Mouse (Mus musculus): Measurements from ENCODE around the gene Clcn5. TPM values are rescaled to one million over a fixed set of nuclear protein-coding genes. Genes with fewer than 3 reads are reported as not detected.
A peak's percentile ranks its signal among the peaks of the same experiment; 100 is the strongest.

Clcn5 gene
- total RNA-seq (2017): 7.0 and 7.9 TPM in 2 replicates

DNA sequence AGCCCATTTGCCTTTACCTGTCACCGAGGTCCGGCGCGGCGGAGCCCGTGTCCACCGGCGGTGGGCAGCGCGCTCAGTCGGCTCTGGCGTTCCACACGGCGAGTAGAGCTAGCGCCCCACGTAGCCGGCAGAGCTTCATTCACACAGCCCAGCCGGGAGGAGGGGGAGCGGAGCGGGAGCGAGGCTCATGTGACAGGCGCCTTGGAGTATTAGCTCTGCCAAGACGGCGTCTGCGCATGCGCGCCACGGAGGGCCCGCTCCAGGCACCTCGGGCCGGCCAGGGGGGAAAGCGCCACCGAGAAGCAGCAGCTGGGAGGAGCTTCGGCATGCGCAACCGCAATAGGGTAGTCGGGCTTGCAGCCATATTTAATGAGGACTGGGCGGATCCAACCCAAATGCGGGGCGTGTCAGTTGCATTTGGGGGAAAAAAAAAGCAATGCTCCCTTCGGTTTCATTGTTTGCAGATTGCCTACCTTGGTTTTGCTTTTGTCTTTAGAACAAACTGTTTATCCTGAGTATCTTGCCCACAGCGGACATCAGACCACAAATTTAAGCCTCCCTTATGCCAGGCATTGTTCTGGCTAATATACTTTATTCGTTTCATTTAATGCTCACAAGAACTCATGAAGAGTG is at the start of gene Clcn5:
Gene Clcn5, minus strand, starts transcription at position 270 of the 633 bp plus-strand sequence.
- peak; percentile 94 for ATAC-seq (ENCODE audit: extremely low read depth, insufficient number of reproducible peaks, low FRiP score, poor library complexity, severe bottlenecking)

DNA sequence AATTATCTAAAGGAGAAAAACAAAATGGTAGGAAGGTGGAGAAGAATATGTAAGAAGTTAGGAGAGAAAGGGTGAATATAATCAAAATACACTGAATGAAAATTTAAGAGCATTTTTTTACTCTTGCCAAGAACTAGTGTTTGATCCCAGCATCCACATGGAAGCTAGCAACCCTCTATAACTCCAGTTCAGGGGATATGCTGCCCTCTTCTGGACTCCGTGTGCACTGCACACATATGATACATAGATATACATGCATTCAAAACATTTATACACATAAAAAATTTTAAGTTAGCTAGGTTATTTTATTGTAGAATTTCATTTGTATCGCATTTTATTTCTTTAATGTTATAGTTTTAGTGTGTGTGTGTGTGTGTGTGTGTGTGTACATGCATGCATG is 6.3 kb upstream of the Clcn5 start:
- ATAC-seq (ENCODE audit: extremely low read depth, insufficient number of reproducible peaks, low FRiP score, poor library complexity, severe bottlenecking): no peak

DNA sequence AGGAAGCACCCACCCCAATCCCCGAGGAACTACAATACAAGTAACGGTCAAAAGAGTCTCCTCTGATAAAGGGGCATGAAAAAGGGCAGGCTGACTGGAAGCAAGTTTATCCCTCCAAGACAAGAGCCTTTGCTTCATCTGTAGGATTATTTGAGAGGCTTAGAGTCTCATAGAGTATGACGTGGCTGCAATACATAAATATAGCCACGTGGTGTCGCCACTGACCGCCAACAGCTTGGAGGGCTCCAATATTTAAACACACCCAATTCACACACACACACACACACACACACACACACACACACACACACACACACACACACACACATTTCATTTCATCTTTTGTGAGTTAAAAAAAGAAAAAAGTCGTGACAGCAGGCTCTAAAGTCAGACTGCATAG is 3.1 kb upstream of the Clcn5 start:
- peak; percentile 55; the same call in 1 of the 2 replicates for ATAC-seq (ENCODE audit: extremely low read depth, insufficient number of reproducible peaks, low FRiP score, poor library complexity, severe bottlenecking)

DNA sequence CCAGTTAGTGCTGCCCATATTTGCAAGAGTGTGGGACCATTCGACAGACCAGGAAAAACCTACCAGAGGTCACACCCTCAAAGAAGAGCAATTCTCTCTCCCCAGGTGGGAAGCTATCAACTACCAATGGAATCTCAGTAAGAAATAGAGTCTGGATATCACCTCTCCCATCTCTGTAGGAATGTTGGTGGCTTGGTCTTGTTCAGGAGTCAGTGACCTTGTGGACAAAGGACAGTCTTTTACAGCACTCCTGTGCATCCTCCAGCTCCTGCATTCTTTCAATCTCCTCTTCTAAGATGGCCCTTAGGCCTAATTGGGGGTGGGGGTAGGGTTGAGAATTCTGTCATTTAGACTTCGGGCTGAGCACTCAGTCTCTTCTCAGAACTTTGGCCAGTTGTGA is 1.4 kb upstream of the Clcn5 start:
- no peak for ATAC-seq (ENCODE audit: extremely low read depth, insufficient number of reproducible peaks, low FRiP score, poor library complexity, severe bottlenecking)

DNA sequence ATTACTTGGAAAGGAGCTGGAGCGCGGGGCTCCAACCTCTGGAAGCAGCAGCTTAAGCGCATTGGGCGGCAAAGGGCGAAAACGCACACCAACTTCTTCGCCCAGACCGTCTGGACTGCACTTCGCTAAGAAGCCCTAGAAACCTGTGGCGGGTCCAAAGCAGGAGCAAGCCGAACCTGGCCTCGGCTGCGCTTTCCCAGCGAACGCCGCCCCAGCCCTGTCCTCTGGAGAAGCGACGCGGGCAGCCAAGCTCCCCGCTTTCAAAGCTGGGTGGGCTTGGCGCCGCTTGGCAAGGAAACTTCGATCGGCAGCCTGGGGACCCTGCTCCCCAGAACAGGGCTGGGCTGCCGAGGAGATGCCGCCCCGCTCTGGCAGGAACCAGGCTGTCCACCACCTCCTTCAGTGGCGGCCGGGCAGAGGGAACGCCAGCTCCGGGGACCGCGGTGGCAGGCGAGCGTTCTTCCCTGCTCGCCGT is 570 bp downstream of the Clcn5 start:
- ATAC-seq (ENCODE audit: extremely low read depth, insufficient number of reproducible peaks, low FRiP score, poor library complexity, severe bottlenecking): 0 out of 2 replicates have a peak, but pooled peaks have one; percentile 21

DNA sequence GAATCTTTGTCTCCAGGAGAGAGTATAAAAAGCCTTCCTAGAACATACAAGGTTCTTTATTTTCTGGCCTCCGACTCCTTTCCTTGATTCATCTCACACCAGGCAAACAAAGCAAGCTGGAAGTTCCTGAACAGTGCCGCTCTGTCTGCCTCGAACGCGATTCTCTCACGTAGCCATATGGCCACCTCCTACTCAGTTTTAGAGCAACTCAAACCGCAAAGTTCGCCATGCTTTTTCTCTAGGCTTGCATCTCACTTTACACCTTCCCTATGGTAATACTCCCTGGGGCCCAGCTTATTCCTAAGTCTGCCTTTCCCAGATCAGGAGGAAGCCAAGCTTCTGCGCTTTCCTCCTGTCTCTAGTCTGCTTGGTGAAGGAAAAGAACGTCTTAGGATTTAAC is 4.0 kb downstream of the Clcn5 start:
- ATAC-seq (ENCODE audit: extremely low read depth, insufficient number of reproducible peaks, low FRiP score, poor library complexity, severe bottlenecking): no peak

DNA sequence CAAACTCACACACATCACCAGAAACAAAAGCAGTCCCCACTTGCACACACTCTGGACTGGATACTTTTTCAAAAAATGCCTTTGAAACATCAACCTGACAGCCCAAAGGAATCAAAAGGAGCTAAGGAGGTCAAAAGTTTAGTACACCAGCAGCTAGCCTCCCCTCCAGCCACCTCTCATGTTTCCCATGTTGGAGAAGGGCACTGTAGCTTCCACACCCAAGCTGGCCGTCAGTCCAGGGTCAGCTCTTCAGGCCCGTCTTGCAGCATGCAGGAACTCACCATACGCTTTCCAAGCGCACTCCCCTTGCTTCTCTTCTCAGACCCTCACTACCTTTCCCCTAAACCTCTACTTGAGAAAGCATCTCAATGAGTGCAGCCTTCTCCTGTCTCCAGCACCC is 4.5 kb downstream of the Clcn5 start:
- ATAC-seq (ENCODE audit: extremely low read depth, insufficient number of reproducible peaks, low FRiP score, poor library complexity, severe bottlenecking): no peak

DNA sequence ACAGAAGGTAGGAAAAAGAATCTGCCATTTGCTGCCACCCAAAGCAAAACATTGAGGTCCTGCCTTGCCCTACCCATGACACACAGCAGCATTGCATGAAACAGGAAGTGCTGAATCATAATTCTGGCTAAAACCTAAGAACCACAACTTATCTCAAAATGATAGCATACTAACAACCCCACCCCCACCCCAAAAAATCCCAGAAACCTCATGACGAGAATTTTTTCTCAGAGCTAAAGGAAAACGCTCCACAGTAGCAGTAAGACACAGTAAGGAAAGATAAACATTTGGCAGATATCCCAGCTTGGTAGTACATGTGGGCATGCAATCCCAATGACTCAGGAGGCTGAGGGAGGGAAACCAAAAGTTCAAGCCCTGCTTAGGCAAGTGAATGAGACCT is 10.9 kb downstream of the Clcn5 start:
- no peak for ATAC-seq (ENCODE audit: extremely low read depth, insufficient number of reproducible peaks, low FRiP score, poor library complexity, severe bottlenecking)

DNA sequence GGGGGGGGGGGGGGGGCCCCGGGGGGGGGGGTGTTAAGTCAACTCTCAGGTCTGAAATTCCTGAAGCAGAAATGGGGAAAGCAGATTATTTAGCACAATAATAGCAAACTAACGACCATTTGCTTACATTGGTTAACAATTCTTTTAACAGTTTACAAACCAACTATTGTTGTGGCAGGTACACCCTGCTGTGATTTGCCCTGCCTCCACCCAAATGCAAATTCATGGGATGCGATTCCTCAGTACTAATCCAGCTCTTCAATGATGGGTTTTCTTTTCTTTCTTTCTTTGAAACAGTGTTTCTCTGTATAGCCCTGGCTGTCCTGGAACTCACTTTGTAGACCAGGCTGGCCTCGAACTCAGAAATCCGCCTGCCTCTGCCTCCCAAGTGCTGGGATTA is 12.3 kb downstream of the Clcn5 start:
- ATAC-seq (ENCODE audit: extremely low read depth, insufficient number of reproducible peaks, low FRiP score, poor library complexity, severe bottlenecking): no peak

DNA sequence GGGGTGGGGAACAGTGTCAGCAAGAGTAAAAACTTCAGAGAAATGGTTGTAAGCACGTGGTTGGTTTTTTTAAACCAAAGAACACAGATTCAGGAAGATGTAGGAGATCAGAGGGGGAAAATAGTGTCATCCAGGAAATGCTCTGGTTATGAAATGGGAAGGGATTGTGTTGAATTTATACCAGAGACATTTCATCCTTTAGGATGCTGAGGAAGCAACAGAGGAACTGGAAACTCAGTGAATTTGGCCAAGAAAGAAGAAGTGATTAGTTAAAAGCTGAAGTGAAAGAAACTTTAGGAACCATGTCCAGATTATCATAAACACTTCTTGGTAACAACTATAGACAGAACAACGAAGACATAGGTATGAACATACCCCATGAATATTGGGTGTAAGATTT is 26.2 kb downstream of the Clcn5 start:
- ATAC-seq (ENCODE audit: extremely low read depth, insufficient number of reproducible peaks, low FRiP score, poor library complexity, severe bottlenecking): no peak

DNA sequence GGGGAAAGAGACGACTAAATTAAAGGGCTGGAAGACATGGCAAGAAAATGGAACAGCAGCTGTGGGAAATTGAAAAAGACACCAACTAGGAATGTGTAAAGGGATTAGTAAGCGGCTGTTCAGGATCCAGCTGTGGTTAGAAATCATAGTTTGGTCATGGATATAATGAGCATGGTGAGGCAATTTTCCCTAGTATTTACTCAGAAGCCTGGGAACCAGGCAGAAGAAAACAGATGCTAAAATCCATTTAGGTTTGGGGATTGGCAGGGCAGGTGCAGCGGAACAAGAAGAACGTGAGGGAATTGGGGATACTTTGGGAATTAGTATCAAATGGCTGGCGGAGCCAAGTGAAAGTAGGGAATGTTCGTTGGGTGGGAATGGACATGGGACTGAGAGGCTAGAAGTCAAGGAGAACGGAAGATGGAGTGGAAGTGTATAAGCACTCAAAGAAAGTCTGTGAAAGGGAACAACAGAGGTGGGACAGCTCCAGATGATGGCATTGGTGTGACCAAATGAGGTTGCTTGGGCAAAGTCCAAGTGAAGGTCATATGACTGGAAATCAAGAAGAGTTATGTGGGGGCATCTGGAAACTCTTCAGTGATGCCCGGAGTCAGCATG is 26.9 kb downstream of the Clcn5 start:
- ATAC-seq (ENCODE audit: extremely low read depth, insufficient number of reproducible peaks, low FRiP score, poor library complexity, severe bottlenecking): no peak

DNA sequence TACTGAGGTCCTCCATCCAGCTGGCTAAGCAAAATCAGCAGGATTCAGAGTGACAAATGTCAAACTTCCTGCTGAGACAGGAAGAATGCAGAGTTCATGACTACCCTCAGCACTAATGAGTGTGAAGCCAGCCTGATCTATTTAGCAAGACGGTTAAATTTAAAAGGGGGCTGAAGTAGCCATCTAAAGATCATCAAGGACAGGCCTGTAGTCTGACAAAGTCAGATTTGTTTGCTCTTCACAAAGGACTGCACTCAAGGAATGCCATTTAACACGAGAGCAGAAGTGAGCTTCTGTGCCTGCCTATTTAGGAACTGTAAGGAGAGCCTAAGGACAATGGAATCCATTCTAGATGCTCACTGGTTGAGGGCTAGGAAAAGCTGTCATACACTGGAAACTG is 30.2 kb downstream of the Clcn5 start:
- no peak for ATAC-seq (ENCODE audit: extremely low read depth, insufficient number of reproducible peaks, low FRiP score, poor library complexity, severe bottlenecking)

DNA sequence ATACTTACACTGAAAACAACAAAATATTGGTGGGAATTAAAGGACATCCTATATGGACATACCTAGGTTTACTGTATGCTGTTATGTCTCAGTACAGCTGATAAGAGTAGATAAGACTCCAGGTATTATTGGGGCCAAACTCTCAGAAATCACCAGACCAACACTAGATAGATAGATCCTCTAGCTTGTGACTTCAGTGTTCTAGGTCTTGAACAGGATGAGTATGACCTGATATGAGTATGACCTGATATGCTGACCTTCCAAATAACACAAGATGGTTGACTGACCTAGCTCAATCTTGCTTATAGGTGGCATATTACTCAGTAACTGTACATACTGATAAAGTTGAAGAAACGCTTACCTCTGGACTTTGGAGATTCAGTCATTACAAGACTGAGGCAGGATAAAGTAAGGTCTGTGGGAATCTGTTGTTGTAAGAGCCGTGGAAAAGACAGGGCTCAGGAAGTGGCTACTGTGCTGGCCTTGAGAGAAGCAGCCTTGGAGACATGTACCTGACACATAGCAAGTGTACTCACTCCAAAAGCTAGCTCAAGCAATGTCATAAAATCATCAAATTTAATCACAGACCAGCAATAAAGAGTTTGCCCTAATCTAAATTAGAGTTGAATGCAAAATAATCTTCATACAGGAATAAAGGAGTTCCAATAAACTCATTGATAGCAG is 32.0 kb downstream of the Clcn5 start:
- ATAC-seq (ENCODE audit: extremely low read depth, insufficient number of reproducible peaks, low FRiP score, poor library complexity, severe bottlenecking): no peak

DNA sequence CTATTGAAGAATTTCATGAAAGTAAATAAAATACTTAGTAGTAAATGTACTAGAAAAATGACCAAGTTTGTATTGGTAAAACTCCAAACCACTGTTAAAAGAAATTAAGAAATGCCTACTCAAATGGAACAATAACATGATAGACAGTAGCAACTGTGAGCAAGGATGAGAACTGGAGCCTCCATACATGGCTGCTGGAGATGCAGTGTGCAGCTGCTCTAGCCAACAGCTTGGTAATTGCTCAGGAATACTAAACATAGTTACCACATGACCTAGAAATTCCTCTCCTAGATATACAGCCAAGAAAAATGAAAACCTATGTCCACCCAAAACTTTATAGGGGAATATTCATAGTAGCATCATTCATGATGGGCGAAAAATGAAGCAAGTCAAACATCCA is 36.5 kb downstream of the Clcn5 start:
- ATAC-seq (ENCODE audit: extremely low read depth, insufficient number of reproducible peaks, low FRiP score, poor library complexity, severe bottlenecking): no peak

DNA sequence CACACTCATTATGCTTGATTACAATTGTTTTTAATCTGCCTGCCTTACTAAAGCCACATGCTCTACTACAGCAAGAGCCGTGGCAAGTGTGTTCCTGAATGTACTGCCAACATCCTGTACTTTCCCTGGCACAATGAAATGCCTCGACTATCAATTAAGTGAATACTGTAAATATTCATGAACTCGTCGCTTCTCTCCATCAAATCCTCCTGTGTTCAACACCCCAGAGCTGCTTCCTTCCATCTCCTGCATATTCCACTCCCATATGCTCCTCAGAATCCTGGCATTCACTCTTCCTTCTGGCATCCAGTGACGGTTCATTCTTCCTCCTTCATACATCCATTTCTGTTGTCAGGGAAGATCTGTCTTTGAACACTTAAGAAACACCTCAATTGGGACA is 39.4 kb downstream of the Clcn5 start:
- ATAC-seq (ENCODE audit: extremely low read depth, insufficient number of reproducible peaks, low FRiP score, poor library complexity, severe bottlenecking): no peak

DNA sequence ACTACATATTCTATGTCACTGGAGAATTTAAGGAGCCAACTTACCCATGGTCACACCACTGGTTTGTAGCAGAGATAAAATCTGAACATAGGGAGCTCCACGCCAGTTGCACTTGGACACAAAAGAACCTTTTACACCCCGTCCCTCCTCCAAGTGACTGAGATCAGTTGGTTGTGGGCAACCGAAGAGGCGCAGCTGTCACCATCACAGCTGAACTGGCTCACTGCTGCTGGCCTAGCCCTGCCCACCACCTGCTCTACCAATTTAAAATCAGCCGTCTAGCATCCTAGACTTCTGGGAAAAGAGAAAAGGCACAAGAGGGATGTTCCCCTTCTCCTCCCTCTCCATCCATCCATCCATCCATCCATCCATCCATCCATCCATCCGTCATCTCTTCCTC is 42.6 kb downstream of the Clcn5 start:
- no peak for ATAC-seq (ENCODE audit: extremely low read depth, insufficient number of reproducible peaks, low FRiP score, poor library complexity, severe bottlenecking)

DNA sequence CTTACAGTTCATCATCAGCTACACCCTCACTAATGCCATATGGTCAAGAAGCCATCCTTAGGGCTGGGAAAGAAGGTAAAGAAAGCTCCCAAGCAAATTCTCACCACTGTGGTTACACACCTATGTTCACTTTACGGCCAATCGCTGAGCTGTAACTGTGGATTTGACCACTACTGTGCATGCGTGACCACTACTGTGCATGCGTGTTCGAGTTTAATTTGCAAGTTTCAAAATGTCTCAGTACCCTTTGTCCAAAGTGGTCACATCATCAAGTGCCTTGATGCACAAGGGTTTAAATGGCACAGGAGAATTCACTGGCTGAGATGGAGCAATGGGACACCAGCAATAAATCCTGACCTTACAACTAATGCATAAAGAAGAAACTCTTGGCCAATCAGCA is 58.0 kb downstream of the Clcn5 start:
- no peak for ATAC-seq (ENCODE audit: extremely low read depth, insufficient number of reproducible peaks, low FRiP score, poor library complexity, severe bottlenecking)

DNA sequence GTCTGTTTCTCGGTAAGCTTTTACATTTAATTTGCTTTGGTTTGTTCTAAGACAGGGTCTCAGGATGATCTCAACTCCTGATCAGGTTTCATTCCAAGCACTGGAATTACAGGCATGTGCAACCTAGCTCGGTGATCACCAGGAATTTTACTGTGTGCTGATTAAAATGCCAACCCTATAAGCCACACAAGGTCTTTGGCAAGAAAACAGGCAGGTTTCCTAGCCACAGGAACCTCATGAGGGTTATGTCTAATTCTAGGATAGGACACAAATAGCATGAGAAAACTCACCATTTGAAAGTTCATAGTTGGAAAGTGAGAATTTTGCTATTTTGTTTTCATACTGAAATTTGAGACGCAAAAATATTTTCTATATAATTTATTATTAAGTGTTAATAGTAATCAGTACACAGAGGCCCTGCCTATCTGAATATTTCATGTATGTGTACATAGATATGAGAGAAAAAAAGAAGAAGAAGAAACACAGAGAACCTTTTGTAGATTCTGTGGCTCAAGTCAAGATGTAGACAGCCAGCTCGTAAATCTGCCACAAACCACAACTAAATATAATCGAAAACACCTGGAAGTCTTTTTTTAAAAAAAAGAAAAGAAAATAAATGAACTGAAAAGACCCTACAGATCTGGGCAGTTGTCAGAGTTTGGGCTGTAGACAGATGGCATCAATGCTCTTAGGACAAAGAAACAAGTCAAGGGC is 58.6 kb downstream of the Clcn5 start:
- no peak for ATAC-seq (ENCODE audit: extremely low read depth, insufficient number of reproducible peaks, low FRiP score, poor library complexity, severe bottlenecking)

DNA sequence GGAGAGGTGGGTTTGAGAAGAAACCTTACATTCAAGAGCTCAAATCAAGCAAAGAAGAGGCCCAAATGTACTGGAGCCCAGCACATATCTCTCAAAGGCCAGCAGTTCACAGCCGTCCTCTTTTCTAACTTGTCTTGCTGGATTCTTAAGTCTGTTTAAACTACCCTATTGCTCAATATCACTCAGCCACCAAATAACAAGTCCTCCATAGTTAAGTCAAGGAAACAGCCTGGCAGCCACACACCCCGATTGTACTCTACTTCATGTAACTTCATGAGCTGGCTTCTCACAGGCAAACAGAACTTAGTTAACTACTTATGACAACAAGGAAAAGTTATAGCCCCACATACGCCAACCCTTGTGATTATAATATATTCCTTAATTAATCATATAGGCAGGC is 59.4 kb downstream of the Clcn5 start:
- no peak for ATAC-seq (ENCODE audit: extremely low read depth, insufficient number of reproducible peaks, low FRiP score, poor library complexity, severe bottlenecking)

DNA sequence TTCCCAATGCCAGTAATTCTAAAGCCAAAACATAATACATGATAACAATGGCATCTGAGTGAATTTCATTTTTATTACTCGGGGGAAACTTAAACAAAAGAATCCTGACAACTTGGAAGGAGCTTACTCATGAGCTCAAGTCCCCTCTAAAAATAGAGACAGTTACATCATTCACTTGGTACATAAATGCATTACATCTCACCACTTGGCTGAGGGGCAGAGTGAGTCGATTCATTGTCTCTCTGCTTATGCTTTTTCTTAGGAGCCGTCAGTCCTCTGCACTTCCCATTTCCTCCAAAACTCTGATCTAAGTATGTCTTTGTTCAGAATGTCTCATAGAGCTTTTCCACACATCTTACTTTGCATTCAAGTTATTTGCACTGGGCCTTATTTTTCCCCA is 63.1 kb downstream of the Clcn5 start:
- no peak for ATAC-seq (ENCODE audit: extremely low read depth, insufficient number of reproducible peaks, low FRiP score, poor library complexity, severe bottlenecking)
